Mouse (Mus musculus): ENCODE results near the gene Ankrd23. TPM values are rescaled to one million over a fixed set of nuclear protein-coding genes. Genes with fewer than 3 reads are reported as not detected.

Gene Ankrd23
- polyA plus RNA-seq, 1 experiment from 2014 or later: 15.9 TPM

Small RNA genes lying within 50 kb of the gene (microRNA-seq; reads per million reads assigned to microRNA genes)
- gene Gm47280: not detected

Other genes starting within 250 kb of the Ankrd23 start
- 8.0 and 8.9 TPM in 2 replicates for gene Arid5a, start 229.2 kb downstream of the Ankrd23 start, polyA plus RNA-seq (2015; fragmentation: Nextera tagmentation; extraction: Ambion mirVana)
- gene Kansl3, start 167.7 kb downstream of the Ankrd23 start, polyA plus RNA-seq (2015; fragmentation: Nextera tagmentation; extraction: Ambion mirVana): 37.5 and 40.8 TPM in 2 replicates
- 0.57 and 0.66 TPM in 2 replicates for gene Fer1l5, start 164.6 kb downstream of the Ankrd23 start, polyA plus RNA-seq (2015; fragmentation: Nextera tagmentation; extraction: Ambion mirVana)
- 47.0 and 49.5 TPM in 2 replicates for gene Lman2l, start 91.6 kb downstream of the Ankrd23 start, polyA plus RNA-seq (2015; fragmentation: Nextera tagmentation; extraction: Ambion mirVana)
- gene Cnnm4, start 65.3 kb downstream of the Ankrd23 start, polyA plus RNA-seq (2015; fragmentation: Nextera tagmentation; extraction: Ambion mirVana): 10.8 and 12.5 TPM in 2 replicates
- gene Cnnm3, start 25.0 kb downstream of the Ankrd23 start, polyA plus RNA-seq (2015; fragmentation: Nextera tagmentation; extraction: Ambion mirVana): 3.2 TPM in 2 replicates
- 0.25 TPM in 1 of 2 replicates, not detected in the other for gene Gm42417, start 2.5 kb upstream of the Ankrd23 start, polyA plus RNA-seq (2015; fragmentation: Nextera tagmentation; extraction: Ambion mirVana)
- 20.3 and 26.0 TPM in 2 replicates for gene Ankrd39, start 10.6 kb upstream of the Ankrd23 start, polyA plus RNA-seq (2015; fragmentation: Nextera tagmentation; extraction: Ambion mirVana)
- 19.3 and 19.9 TPM in 2 replicates for gene Sema4c, start 21.5 kb upstream of the Ankrd23 start, polyA plus RNA-seq (2015; fragmentation: Nextera tagmentation; extraction: Ambion mirVana)
- gene Fam178b, start 146.3 kb upstream of the Ankrd23 start, polyA plus RNA-seq (2015; fragmentation: Nextera tagmentation; extraction: Ambion mirVana): 3.4 and 4.5 TPM in 2 replicates
- gene Cox5b, start 154.6 kb upstream of the Ankrd23 start, polyA plus RNA-seq (2015; fragmentation: Nextera tagmentation; extraction: Ambion mirVana): 506 and 539 TPM in 2 replicates
- not detected in 2 replicates for gene 4933424G06Rik, start 173.3 kb upstream of the Ankrd23 start, polyA plus RNA-seq (2015; fragmentation: Nextera tagmentation; extraction: Ambion mirVana)
- gene Actr1b, start 177.5 kb upstream of the Ankrd23 start, polyA plus RNA-seq (2015; fragmentation: Nextera tagmentation; extraction: Ambion mirVana): 97.9 and 99.8 TPM in 2 replicates
- 0.79 and 1.5 TPM in 2 replicates for gene Zap70, start 224.9 kb upstream of the Ankrd23 start, polyA plus RNA-seq (2015; fragmentation: Nextera tagmentation; extraction: Ambion mirVana)

Measured in lung, embryonic 15.5 days (tissue).